ENCODE assay signal across 10 mouse cellular contexts in genomic region chr13:38342598-38342997, GRCm38 (mm10). TPM values are rescaled to one million over a fixed set of nuclear protein-coding genes. Genes with fewer than 3 reads are reported as not detected.
DNase-seq lines count a peak whose midpoint lies in the region; ATAC-seq and TF ChIP-seq lines count a peak whose summit lies in the region.
"Had no signal": no experiment of that assay in that cellular context is flagged by ENCODE, and none has a peak within 500 bp of the region (broad histone marks: within the 10 kb centered on the region; RNA-seq: fewer than 3 reads in every experiment).

No protein-coding gene starts in this region.

- H3K4me1 ChIP-seq in heart, adult 2 months (ENCODE audit: control insufficient read depth, insufficient read depth, low read length) = peaks cover 3% of the 10 kb centered on the region
- H3K4me1 ChIP-seq in liver, adult 2 months (ENCODE audit: control insufficient read depth, insufficient read depth, low read length) = no peaks in the 10 kb centered on the region; the same call in 1 of the 2 replicates
- H3K4me1 ChIP-seq in small intestine, adult 2 months (ENCODE audit: control insufficient read depth, insufficient read depth, insufficient read length, low read length) = peaks cover 7% of the 10 kb centered on the region

- no peak; the same call in 1 of the 2 replicates for TF ChIP-seq EP300 in heart, adult 2 months (IDR thresholded peaks at IDR 0.05; ENCODE audit: insufficient read depth, low read depth, low read length)

- no peak overlapping the region for H3K9ac ChIP-seq in heart, adult 2 months (ENCODE audit: low read depth, low read length)
- H3K9ac ChIP-seq in liver, adult 2 months (ENCODE audit: low read depth, low read length) = no peak overlapping the region
- H3K9ac ChIP-seq: embryonic facial prominence, embryonic 15.5 days; liver, embryonic 15.5 days had no signal

- peak; percentile 63 to 73 for DNase-seq in layer of hippocampus, postnatal 10 days (ENCODE audit: low spot score in 2 of 2)
- no peak for DNase-seq in layer of hippocampus, adult 9-11 months
- DNase-seq in NIH3T3 (ENCODE audit: low read depth) = peak; percentile 74
- DNase-seq in cerebellum, adult 9-11 months = peak; percentile 13
- DNase-seq in heart, adult 2 months = peak; percentile 56 to 79
- DNase-seq in liver, adult 2 months (ENCODE audit: extremely low read depth, low read depth, low spot score) = peak; percentile 36

- H3K36me3 ChIP-seq in heart, adult 2 months (ENCODE audit: control insufficient read depth, insufficient read depth, low read length) = no peaks in the 10 kb centered on the region
- H3K36me3 ChIP-seq in liver, adult 2 months (ENCODE audit: control insufficient read depth, insufficient read depth, low read length) = no peaks in the 10 kb centered on the region
- no peaks in the 10 kb centered on the region for H3K36me3 ChIP-seq in small intestine, adult 2 months (ENCODE audit: control insufficient read depth, insufficient read depth, low read length)
- H3K36me3 ChIP-seq: embryonic facial prominence, embryonic 15.5 days; liver, embryonic 15.5 days had no signal

- intact Hi-C loops in heart, adult 2 months (cut with DNase I) = loop anchor here (1.0 to 5.0 kb wide), 3 partner anchors 165 to 255 kb away; no protein-coding TSS in a partner anchor

- ATAC-seq in activated CD4-positive, CD25-positive, alpha-beta regulatory T cell, adult 4 months = no peak

- peak; percentile 85 for TF ChIP-seq CTCF in heart, adult 2 months (IDR thresholded peaks at IDR 0.05)
- TF ChIP-seq CTCF in liver, adult 2 months (IDR thresholded peaks at IDR 0.05; ENCODE audit: low read depth, low read length) = peak; percentile 45
- peak; percentile 61; the same call in 1 of the 2 replicates for TF ChIP-seq CTCF in small intestine, adult 2 months (IDR thresholded peaks at IDR 0.05; ENCODE audit: extremely low read depth, insufficient read length, insufficient replicate concordance, low read depth, low read length)

- H3K27me3 ChIP-seq in heart, adult 2 months (ENCODE audit: control insufficient read depth, insufficient read depth, low read length) = peaks cover 6% of the 10 kb centered on the region
- H3K27me3 ChIP-seq in liver, adult 2 months (ENCODE audit: control insufficient read depth, insufficient read depth, low read length) = peaks cover 19% of the 10 kb centered on the region
- H3K27me3 ChIP-seq in small intestine, adult 2 months (ENCODE audit: control insufficient read depth, insufficient read depth, low read length) = peaks cover 29% of the 10 kb centered on the region

- no peak overlapping the region for H3K27ac ChIP-seq in heart, adult 2 months
- H3K27ac ChIP-seq in liver, adult 2 months (replicated peaks; ENCODE audit: insufficient read depth, low read depth, low read length) = no peak overlapping the region
- H3K27ac ChIP-seq in small intestine, adult 2 months (ENCODE audit: insufficient read depth, low read depth, low read length) = no peak overlapping the region
- H3K27ac ChIP-seq: embryonic facial prominence, embryonic 15.5 days; liver, embryonic 15.5 days had no signal

- TF ChIP-seq POLR2A in heart, adult 2 months (IDR thresholded peaks at IDR 0.05; ENCODE audit: insufficient read depth, low read depth, low read length) = no peak
- TF ChIP-seq POLR2A in liver, adult 2 months (IDR thresholded peaks at IDR 0.05; ENCODE audit: extremely low read depth, insufficient read depth, low read length) = no peak
- no peak for TF ChIP-seq POLR2A in small intestine, adult 2 months (IDR thresholded peaks at IDR 0.05; ENCODE audit: low read depth, low read length)

- no peaks in the 10 kb centered on the region; the same call in 1 of the 2 replicates for H3K79me2 ChIP-seq in heart, adult 2 months (replicated peaks; ENCODE audit: control insufficient read depth, insufficient read depth, low read length)
- no peaks in the 10 kb centered on the region for H3K79me2 ChIP-seq in liver, adult 2 months (ENCODE audit: control insufficient read depth, insufficient read depth, low read length)

- 24% methylated on average over 7 of the region's 7 CpGs for WGBS in heart, adult 2 months
- WGBS in liver, adult 2 months = 36% methylated on average over 7 of the region's 7 CpGs
- 18% methylated on average over 7 of the region's 7 CpGs for whole genome bisulfite sequencing in small intestine, adult 2 months

- no peak overlapping the region for H3K4me3 ChIP-seq in heart, adult 2 months
- H3K4me3 ChIP-seq in liver, adult 2 months (ENCODE audit: insufficient read depth, low read depth, low read length) = no peak overlapping the region
- H3K4me3 ChIP-seq in small intestine, adult 2 months (ENCODE audit: low read depth, low read length) = no peak overlapping the region
- H3K4me3 ChIP-seq: embryonic facial prominence, embryonic 15.5 days; liver, embryonic 15.5 days had no signal

RNA-seq across cellular contexts. Expression of gene Bmp6, which starts 2.3 kb away (rescaled TPM):
- total RNA-seq in layer of hippocampus, postnatal 10 days (2021) = 1 to 10 TPM; 6.9 to 8.3 TPM
- total RNA-seq in heart, adult 2 months (2021) = 10 to 100 TPM; 23.0 to 28.8 TPM
- polyA plus RNA-seq in heart, adult 2 months (2012; rRNA removed) = 19.3 and 30.3 TPM in 2 replicates
- 2.9 and 4.0 TPM in 2 replicates for total RNA-seq in liver, adult 2 months (2014; rRNA removed)
- polyA plus RNA-seq in liver, adult 2 months (2012; rRNA removed) = 2.6 and 3.3 TPM in 2 replicates
- 2.9 and 5.2 TPM in 2 replicates for polyA plus RNA-seq in small intestine, adult 2 months (2012; rRNA removed)
- polyA plus RNA-seq in activated CD4-positive, CD25-positive, alpha-beta regulatory T cell, adult 4 months (2017; shearing (Covaris generic)) = not detected
